Mouse (Mus musculus): ENCODE measurements around the gene Emb. TPM values are rescaled to one million over a fixed set of nuclear protein-coding genes. Genes with fewer than 3 reads are reported as not detected.

Gene Emb
- total RNA-seq, 2 experiments from 2014 or later, result 9.1 to 10.7 TPM

- no peak overlapping the region for H3K27ac ChIP-seq
- DNase-seq, result no peak
- intact Hi-C loops (cut with DNase I), result no loop called here
- no peak for TF ChIP-seq CTCF (IDR thresholded peaks at IDR 0.05)
- H3K4me3 ChIP-seq, result no peak overlapping the region
These were observed 22.2 kb downstream of the Emb start for GRCm38 (mm10) chr13:117230371-117231110.

- TF ChIP-seq CTCF (IDR thresholded peaks at IDR 0.05), result no peak
These were observed 25.5 kb downstream of the Emb start for GRCm38 (mm10) chr13:117233808-117234207.

GRCm38 (mm10) chr13:117234486-117234885, 26.1 kb downstream of the Emb start:
- peak overlapping the region; percentile 67; the same call in 1 of the 2 replicates for H3K27ac ChIP-seq
- intact Hi-C loops (cut with DNase I), result no loop called here
- no peak for TF ChIP-seq CTCF (IDR thresholded peaks at IDR 0.05)

More at GRCm38 (mm10) chr13:117233808-117234207, 25.5 kb downstream of the Emb start:
- H3K27ac ChIP-seq, result no peak overlapping the region
- H3K4me3 ChIP-seq, result no peak overlapping the region
- no peak for DNase-seq
- intact Hi-C loops (cut with DNase I), result no loop called here

GRCm38 (mm10) chr13:117235530-117236212, 27.3 kb downstream of the Emb start:
- DNase-seq, result peak; percentile 82
- Histone ChIP-seq H3K27ac (peak overlapping the region; percentile 71), H3K4me3 (no peak overlapping the region)
- no peak for TF ChIP-seq CTCF (IDR thresholded peaks at IDR 0.05)
- intact Hi-C loops (cut with DNase I), result no loop called here

More at GRCm38 (mm10) chr13:117234486-117234885, 26.1 kb downstream of the Emb start:
- no peak for DNase-seq
- H3K4me3 ChIP-seq, result no peak overlapping the region

- TF ChIP-seq CTCF (IDR thresholded peaks at IDR 0.05), result no peak
- Histone ChIP-seq H3K27ac (no peak overlapping the region; the same call in 1 of the 2 replicates), H3K4me3 (no peak overlapping the region)
- intact Hi-C loops (cut with DNase I), result no loop called here
- DNase-seq, result no peak
These were observed 28.8 kb downstream of the Emb start for GRCm38 (mm10) chr13:117237111-117237510.

- TF ChIP-seq CTCF (IDR thresholded peaks at IDR 0.05), result no peak
- intact Hi-C loops (cut with DNase I), result no loop called here
- Histone ChIP-seq H3K4me3 (no peak overlapping the region), H3K27ac (no peak overlapping the region)
- no peak for DNase-seq
These were observed 33.7 kb downstream of the Emb start for GRCm38 (mm10) chr13:117242063-117242462.

GRCm38 (mm10) chr13:117242621-117243020, 34.3 kb downstream of the Emb start:
- intact Hi-C loops (cut with DNase I), result no loop called here
- TF ChIP-seq CTCF (IDR thresholded peaks at IDR 0.05), result no peak
- DNase-seq, result no peak
- Histone ChIP-seq H3K4me3 (no peak overlapping the region), H3K27ac (no peak overlapping the region)

GRCm38 (mm10) chr13:117260704-117261103, 52.4 kb downstream of the Emb start:
- TF ChIP-seq CTCF (IDR thresholded peaks at IDR 0.05), result no peak
- Histone ChIP-seq H3K27ac (no peak overlapping the region), H3K4me3 (no peak overlapping the region)
- no peak for DNase-seq
- intact Hi-C loops (cut with DNase I), result no loop called here

GRCm38 (mm10) chr13:117266156-117266555, 57.8 kb downstream of the Emb start:
- Histone ChIP-seq H3K4me3 (no peak overlapping the region), H3K27ac (no peak overlapping the region)
- intact Hi-C loops (cut with DNase I), result no loop called here
- no peak for TF ChIP-seq CTCF (IDR thresholded peaks at IDR 0.05)
- no peak for DNase-seq

- no peak for DNase-seq
- intact Hi-C loops (cut with DNase I), result no loop called here
- Histone ChIP-seq H3K4me3 (no peak overlapping the region), H3K27ac (no peak overlapping the region)
- TF ChIP-seq CTCF (IDR thresholded peaks at IDR 0.05), result no peak
These were observed 59.6 kb downstream of the Emb start for GRCm38 (mm10) chr13:117267963-117268362.

- no peak for DNase-seq
- Histone ChIP-seq H3K4me3 (no peak overlapping the region), H3K27ac (no peak overlapping the region)
- TF ChIP-seq CTCF (IDR thresholded peaks at IDR 0.05), result no peak
- intact Hi-C loops (cut with DNase I), result loop anchor here (2.0 kb wide), 1 partner anchor 81 kb away; no protein-coding TSS in a partner anchor
These were observed 75.7 kb downstream of the Emb start for GRCm38 (mm10) chr13:117284036-117284435.

- intact Hi-C loops (cut with DNase I), result no loop called here
- no peak overlapping the region for H3K27ac ChIP-seq
These were observed 78.6 kb downstream of the Emb start for GRCm38 (mm10) chr13:117286939-117287338.

GRCm38 (mm10) chr13:117287400-117287799, 79.1 kb downstream of the Emb start:
- TF ChIP-seq CTCF (IDR thresholded peaks at IDR 0.05), result no peak
- H3K27ac ChIP-seq, result no peak overlapping the region
- no peak overlapping the region for H3K4me3 ChIP-seq
- intact Hi-C loops (cut with DNase I), result no loop called here
- no peak for DNase-seq

More at GRCm38 (mm10) chr13:117286939-117287338, 78.6 kb downstream of the Emb start:
- H3K4me3 ChIP-seq, result no peak overlapping the region
- DNase-seq, result no peak
- 0 out of 2 replicates have a peak, but pooled peaks have one; percentile 1 for TF ChIP-seq CTCF (IDR thresholded peaks at IDR 0.05)
